Mouse (Mus musculus): Measurements from ENCODE around the gene Glyat. TPM values are rescaled to one million over a fixed set of nuclear protein-coding genes. Genes with fewer than 3 reads are reported as not detected.

The Glyat gene
- not detected in 2 replicates for polyA plus RNA-seq (2012; ENCODE audit: insufficient read depth, insufficient read length, low replicate concordance, missing spikeins)

GRCm38 (mm10) chr19:12633176-12633575 lies at the start of gene Glyat:
Gene Glyat, plus strand, starts transcription at chr19:12633308.
- WGBS, result 80% methylated on average over 4 of the region's 4 CpGs
- no peak for TF ChIP-seq CTCF (IDR thresholded peaks at IDR 0.05; ENCODE audit: insufficient read depth, low read depth, low read length)
- no peak for TF ChIP-seq POLR2A (IDR thresholded peaks at IDR 0.05; ENCODE audit: insufficient read depth, low read depth, low read length)
- H3K4me1 ChIP-seq (ENCODE audit: control insufficient read depth, insufficient read depth, low read length), result no peaks in the 10 kb centered on the region
- H3K27ac ChIP-seq (ENCODE audit: insufficient read depth, low read depth, low read length), result no peak within 1 kb of the TSS
- no peak within 1 kb of the TSS for H3K4me3 ChIP-seq (ENCODE audit: insufficient read depth, low read depth, low read length)

GRCm38 (mm10) chr19:12585310-12585709 lies 47.8 kb upstream of the Glyat start:
- WGBS, result 83% methylated on average over 4 of the region's 4 CpGs
- Histone ChIP-seq H3K4me1 (ENCODE audit: control insufficient read depth, insufficient read depth, low read length) (no peaks in the 10 kb centered on the region), H3K27ac (ENCODE audit: insufficient read depth, low read depth, low read length) (no peak overlapping the region), H3K4me3 (ENCODE audit: insufficient read depth, low read depth, low read length) (no peak overlapping the region)
- TF ChIP-seq CTCF (IDR thresholded peaks at IDR 0.05; ENCODE audit: insufficient read depth, low read depth, low read length) (no peak), POLR2A (IDR thresholded peaks at IDR 0.05; ENCODE audit: insufficient read depth, low read depth, low read length) (no peak)

- 3% methylated on average over 1 of the region's 1 CpGs for WGBS
- TF ChIP-seq CTCF (IDR thresholded peaks at IDR 0.05; ENCODE audit: insufficient read depth, low read depth, low read length), result no peak
- no peak for TF ChIP-seq POLR2A (IDR thresholded peaks at IDR 0.05; ENCODE audit: insufficient read depth, low read depth, low read length)
- H3K4me1 ChIP-seq (ENCODE audit: control insufficient read depth, insufficient read depth, low read length), result peaks cover 13% of the 10 kb centered on the region
- no peak overlapping the region for H3K4me3 ChIP-seq (ENCODE audit: insufficient read depth, low read depth, low read length)
- no peak overlapping the region for H3K27ac ChIP-seq (ENCODE audit: insufficient read depth, low read depth, low read length)
Measured at GRCm38 (mm10) chr19:12591908-12592307, 41.2 kb upstream of the Glyat start.

- peaks cover 13% of the 10 kb centered on the region for H3K4me1 ChIP-seq (ENCODE audit: control insufficient read depth, insufficient read depth, low read length)
- peak overlapping the region; percentile 70 for H3K4me3 ChIP-seq (ENCODE audit: insufficient read depth, low read depth, low read length)
- WGBS, result 53% methylated on average over 2 of the region's 2 CpGs
- H3K27ac ChIP-seq (ENCODE audit: insufficient read depth, low read depth, low read length), result no peak overlapping the region
- TF ChIP-seq CTCF (IDR thresholded peaks at IDR 0.05; ENCODE audit: insufficient read depth, low read depth, low read length) (no peak), POLR2A (IDR thresholded peaks at IDR 0.05; ENCODE audit: insufficient read depth, low read depth, low read length) (no peak)
Measured at GRCm38 (mm10) chr19:12595135-12595529, 38.0 kb upstream of the Glyat start.

- H3K27ac ChIP-seq (ENCODE audit: insufficient read depth, low read depth, low read length), result no peak overlapping the region
- TF ChIP-seq POLR2A (IDR thresholded peaks at IDR 0.05; ENCODE audit: insufficient read depth, low read depth, low read length) (no peak), CTCF (IDR thresholded peaks at IDR 0.05; ENCODE audit: insufficient read depth, low read depth, low read length) (no peak)
- peaks cover 13% of the 10 kb centered on the region for H3K4me1 ChIP-seq (ENCODE audit: control insufficient read depth, insufficient read depth, low read length)
- WGBS, result under 1% methylated on average over 49 of the region's 49 CpGs
- H3K4me3 ChIP-seq (ENCODE audit: insufficient read depth, low read depth, low read length), result peak overlapping the region; percentile 70
Measured at GRCm38 (mm10) chr19:12595530-12596289, 37.4 kb upstream of the Glyat start.

- WGBS, result 20% methylated on average over 23 of the region's 23 CpGs
- peak overlapping the region; percentile 70 for H3K4me3 ChIP-seq (ENCODE audit: insufficient read depth, low read depth, low read length)
- H3K27ac ChIP-seq (ENCODE audit: insufficient read depth, low read depth, low read length), result no peak overlapping the region
- peaks cover 13% of the 10 kb centered on the region for H3K4me1 ChIP-seq (ENCODE audit: control insufficient read depth, insufficient read depth, low read length)
- TF ChIP-seq CTCF (IDR thresholded peaks at IDR 0.05; ENCODE audit: insufficient read depth, low read depth, low read length) (no peak), POLR2A (IDR thresholded peaks at IDR 0.05; ENCODE audit: insufficient read depth, low read depth, low read length) (no peak)
Measured at GRCm38 (mm10) chr19:12596290-12597072, 36.6 kb upstream of the Glyat start.

GRCm38 (mm10) chr19:12597073-12597405 lies 36.1 kb upstream of the Glyat start:
- Histone ChIP-seq H3K4me1 (ENCODE audit: control insufficient read depth, insufficient read depth, low read length) (peaks cover 13% of the 10 kb centered on the region), H3K27ac (ENCODE audit: insufficient read depth, low read depth, low read length) (no peak overlapping the region), H3K4me3 (ENCODE audit: insufficient read depth, low read depth, low read length) (peak overlapping the region; percentile 70; the same call in 1 of the 2 replicates)
- WGBS, result 66% methylated on average over 3 of the region's 3 CpGs
- TF ChIP-seq CTCF (IDR thresholded peaks at IDR 0.05; ENCODE audit: insufficient read depth, low read depth, low read length) (no peak), POLR2A (IDR thresholded peaks at IDR 0.05; ENCODE audit: insufficient read depth, low read depth, low read length) (no peak)

- Histone ChIP-seq H3K27ac (ENCODE audit: insufficient read depth, low read depth, low read length) (no peak overlapping the region), H3K4me1 (ENCODE audit: control insufficient read depth, insufficient read depth, low read length) (peaks cover 13% of the 10 kb centered on the region), H3K4me3 (ENCODE audit: insufficient read depth, low read depth, low read length) (no peak overlapping the region)
- TF ChIP-seq POLR2A (IDR thresholded peaks at IDR 0.05; ENCODE audit: insufficient read depth, low read depth, low read length) (no peak), CTCF (IDR thresholded peaks at IDR 0.05; ENCODE audit: insufficient read depth, low read depth, low read length) (no peak)
- 68% methylated on average over 3 of the region's 3 CpGs for WGBS
Measured at GRCm38 (mm10) chr19:12598674-12599073, 34.4 kb upstream of the Glyat start.

GRCm38 (mm10) chr19:12599674-12600073 lies 33.4 kb upstream of the Glyat start, which contains the start of gene Gm4952:
Gene Gm4952, plus strand, starts transcription at chr19:12599974.
- H3K27ac ChIP-seq (ENCODE audit: insufficient read depth, low read depth, low read length), result no peak within 1 kb of the TSS
- WGBS, result 62% methylated on average over 1 of the region's 1 CpGs
- TF ChIP-seq POLR2A (IDR thresholded peaks at IDR 0.05; ENCODE audit: insufficient read depth, low read depth, low read length), result no peak
- H3K4me3 ChIP-seq (ENCODE audit: insufficient read depth, low read depth, low read length), result no peak within 1 kb of the TSS
- H3K4me1 ChIP-seq (ENCODE audit: control insufficient read depth, insufficient read depth, low read length), result peaks cover 13% of the 10 kb centered on the region

Measured in olfactory bulb, adult 2 months (tissue).